Mouse (Mus musculus) CH12.LX (cell line): ENCODE results near the gene Cmtm3. TPM values are rescaled to one million over a fixed set of nuclear protein-coding genes. Genes with fewer than 3 reads are reported as not detected.

Experiments used
- DNase-seq: peaks from one replicate; pipeline ENCODE4 v3.0.0-alpha.2; 2013; ENCODE audit errors: extremely low read depth
- H3K27ac ChIP-seq: 2 replicates; pipeline ENCODE4 v1.5.1; 2012; ENCODE audit warnings: low read depth, mild to moderate bottlenecking, control low read depth, moderate library complexity; ENCODE audit not compliant: insufficient read depth
- H3K27me3 ChIP-seq: replicated peaks from 2 replicates; pipeline ENCODE3; 2012; ENCODE audit warnings: inconsistent platforms
- H3K36me3 ChIP-seq, 2 experiments: replicated peaks in 1 of 2; 2 replicates each; pipeline versions ENCODE3 to v1.6.1; 2012; ENCODE audit warnings: inconsistent platforms in 1 of 2, low read length in 1 of 2, mild to moderate bottlenecking in 1 of 2, mixed read lengths in 1 of 2, moderate library complexity in 1 of 2; ENCODE audit not compliant: control insufficient read depth in 1 of 2, insufficient read depth in 1 of 2
- H3K4me1 ChIP-seq, 2 experiments: 2 replicates each; pipeline ENCODE4 v1.6.1; 2012; ENCODE audit warnings: inconsistent platforms in 1 of 2, moderate library complexity in 1 of 2; ENCODE audit not compliant: insufficient read depth in 2 of 2, control insufficient read depth in 1 of 2
- H3K4me2 ChIP-seq: 2 replicates; pipeline ENCODE4 v1.6.1; 2012; ENCODE audit warnings: low read depth, mild to moderate bottlenecking, control low read depth; ENCODE audit not compliant: poor library complexity, insufficient read depth, severe bottlenecking
- H3K4me3 ChIP-seq, 3 experiments: fragments of 150-350 bp in 1 of 3; sonication (generic) in 1 of 3; replicated peaks in 1 of 3; 2 replicates each; pipeline versions ENCODE3 to v1.5.1; 2011 to 2012; ENCODE audit warnings: low read depth in 2 of 3, low read length in 2 of 3, mild to moderate bottlenecking in 2 of 3, moderate library complexity in 2 of 3, control low read depth in 1 of 3, improper control_type of control experiment in 1 of 3, inconsistent platforms in 1 of 3, mixed read lengths in 1 of 3; ENCODE audit not compliant: poor library complexity in 1 of 3
- H3K79me2 ChIP-seq: replicated peaks from 2 replicates; pipeline ENCODE4 v1.6.1; 2012; ENCODE audit warnings: mild to moderate bottlenecking, moderate library complexity; ENCODE audit not compliant: control insufficient read depth, poor library complexity, insufficient read depth, severe bottlenecking; ENCODE audit errors: extremely low read depth
- H3K9ac ChIP-seq: 2 replicates; pipeline ENCODE4 v1.6.1; 2012; ENCODE audit warnings: low read depth, mild to moderate bottlenecking, control low read depth, moderate library complexity; ENCODE audit not compliant: insufficient read depth
- H3K9me3 ChIP-seq: replicated peaks from 2 replicates; pipeline ENCODE3; 2012; ENCODE audit warnings: low read length, inconsistent platforms, mixed read lengths
- CHD1 ChIP-seq: IDR thresholded peaks from 2 replicates; pipeline ENCODE4 v1.6.1; 2012; ENCODE audit warnings: low read depth, low read length, improper control_type of control experiment, inconsistent platforms
- CHD2 ChIP-seq: IDR thresholded peaks from 2 replicates; pipeline ENCODE4 v1.6.1; 2011; ENCODE audit warnings: low read length, improper control_type of control experiment
- CTCF ChIP-seq, 2 experiments: IDR thresholded peaks in 1 of 2; conservative IDR thresholded peaks in 1 of 2; 2 replicates each; pipeline ENCODE4 v1.5.1; 2011 to 2012; ENCODE audit warnings: low read depth in 2 of 2, low read length in 2 of 2, improper control_type of control experiment in 1 of 2, inconsistent platforms in 1 of 2, mild to moderate bottlenecking in 1 of 2, moderate library complexity in 1 of 2
- EP300 ChIP-seq: IDR thresholded peaks from 2 replicates; pipeline ENCODE4 v1.6.1; 2011; ENCODE audit warnings: low read length, improper control_type of control experiment
- ETS1 ChIP-seq: conservative IDR thresholded peaks from 2 replicates; pipeline ENCODE4 v1.6.1; 2012; ENCODE audit warnings: low read depth, mild to moderate bottlenecking, inconsistent platforms, low read length, improper control_type of control experiment, moderate library complexity
- HCFC1 ChIP-seq: IDR thresholded peaks from 2 replicates; pipeline ENCODE4 v1.6.1; 2012; ENCODE audit warnings: low read depth, mild to moderate bottlenecking, inconsistent platforms, low read length, improper control_type of control experiment
- JUND ChIP-seq: conservative IDR thresholded peaks from 2 replicates; pipeline ENCODE4 v1.6.1; 2011; ENCODE audit warnings: low read depth, low read length, improper control_type of control experiment
- KAT2A ChIP-seq: IDR thresholded peaks from 2 replicates; pipeline ENCODE4 v1.6.1; 2012; ENCODE audit warnings: low read length, improper control_type of control experiment, inconsistent platforms; ENCODE audit not compliant: insufficient replicate concordance
- MAFK ChIP-seq: IDR thresholded peaks from 2 replicates; pipeline ENCODE4 v1.6.1; 2011; ENCODE audit warnings: low read length, improper control_type of control experiment; ENCODE audit not compliant: insufficient replicate concordance
- MAX ChIP-seq: IDR thresholded peaks from 2 replicates; pipeline ENCODE4 v1.6.1; 2011; ENCODE audit warnings: low read length, improper control_type of control experiment
- MAZ ChIP-seq: IDR thresholded peaks from 2 replicates; pipeline ENCODE4 v1.6.1; 2012; ENCODE audit warnings: low read depth, mild to moderate bottlenecking, inconsistent platforms, low read length, improper control_type of control experiment, moderate library complexity
- MYC ChIP-seq: IDR thresholded peaks from 2 replicates; pipeline ENCODE4 v1.6.1; 2011; ENCODE audit warnings: low read depth, mild to moderate bottlenecking, improper control_type of control experiment, low read length
- NELFE ChIP-seq: IDR thresholded peaks from 2 replicates; pipeline ENCODE4 v1.6.1; 2011; ENCODE audit warnings: low read depth, low read length, improper control_type of control experiment
- POLR2A ChIP-seq: IDR thresholded peaks from 2 replicates; pipeline ENCODE4 v1.6.1; 2011; ENCODE audit warnings: low read depth, mild to moderate bottlenecking, improper control_type of control experiment, low read length
- RAD21 ChIP-seq: IDR thresholded peaks from 2 replicates; pipeline ENCODE4 v1.6.1; 2011; ENCODE audit warnings: low read depth, mild to moderate bottlenecking, low read length, improper control_type of control experiment, moderate library complexity
- SMC3 ChIP-seq: IDR thresholded peaks from 2 replicates; pipeline ENCODE4 v1.6.1; 2011; ENCODE audit warnings: low read depth, low read length, improper control_type of control experiment
- TBP ChIP-seq: conservative IDR thresholded peaks from 2 replicates; pipeline ENCODE4 v1.6.1; 2011; ENCODE audit warnings: low read depth, low read length, improper control_type of control experiment
- TCF12 ChIP-seq: IDR thresholded peaks from 2 replicates; pipeline ENCODE4 v1.6.1; 2014; ENCODE audit warnings: low read depth, mild to moderate bottlenecking, inconsistent platforms, low read length, improper control_type of control experiment
- UBTF ChIP-seq: IDR thresholded peaks from 2 replicates; pipeline ENCODE4 v1.6.1; 2012; ENCODE audit warnings: low read depth, mild to moderate bottlenecking, inconsistent platforms, low read length, improper control_type of control experiment, moderate library complexity
- USF1 ChIP-seq: IDR thresholded peaks from 2 replicates; pipeline ENCODE4 v1.6.1; 2014; ENCODE audit warnings: low read depth, mild to moderate bottlenecking, inconsistent platforms, low read length, improper control_type of control experiment
- USF2 ChIP-seq: conservative IDR thresholded peaks from 2 replicates; pipeline ENCODE4 v1.6.1; 2011; ENCODE audit warnings: low read depth, low read length, improper control_type of control experiment
- ZKSCAN1 ChIP-seq: IDR thresholded peaks from 2 replicates; pipeline ENCODE4 v1.6.1; 2012; ENCODE audit warnings: low read depth, inconsistent platforms, low read length, improper control_type of control experiment, borderline replicate concordance
- ZMIZ1 ChIP-seq: IDR thresholded peaks from 2 replicates; pipeline ENCODE4 v1.6.1; 2012; ENCODE audit warnings: low read depth, mild to moderate bottlenecking, inconsistent platforms, low read length, improper control_type of control experiment
- dilution Hi-C: fragments of 300-500 bp; cut with MboI; formaldehyde crosslinking; loops from 2 replicates; pipeline ENCODE4 v1.14.3; 2020; ENCODE audit warnings: low sequenced_read_pairs; ENCODE audit not compliant: extremely low pct_unique_long_range_greater_than_20kb, extremely low pct_ligation_motif_present
- in situ Hi-C: fragments of 300-500 bp; cut with MboI; formaldehyde crosslinking; loops from 3 replicates; pipeline ENCODE4 v1.14.3; 2019; ENCODE audit warnings: low sequenced_read_pairs, low pct_ligation_motif_present, low pct_unique_long_range_greater_than_20kb, mixed read lengths
- polyA plus RNA-seq: library from polyadenylated mRNA; unstranded; fragments of >175 nt; gene quantifications from 2 replicates; pipeline ENCODE4 v1.2.1, GENCODE M21; 2012; ENCODE audit warnings: low read depth; ENCODE audit not compliant: insufficient read length
- total RNA-seq, 2 experiments: library from RNA; depleted of rRNA; stranded (reverse); fragments of 300-350 nt in 1 of 2; fragments of >200 nt in 1 of 2; gene quantifications; 2 replicates each; pipeline ENCODE4 v1.2.3; 2012 to 2014

Gene Cmtm3
- total and polyA plus RNA-seq, 3 experiments = 3.9 to 11.0 (median 4.3) TPM

GRCm38 (mm10) chr8:104380269-104380668 lies 41.1 kb downstream of the Cmtm3 start:
- in situ Hi-C loops = no loop called here
- TF ChIP-seq KAT2A (no peak), UBTF (no peak), MAX (no peak), ZKSCAN1 (no peak), RAD21 (no peak), CHD2 (no peak), CHD1 (no peak), MAZ (no peak), MYC (no peak), ETS1 (no peak), TCF12 (no peak), EP300 (no peak), POLR2A (no peak), ZMIZ1 (no peak), NELFE (no peak)

GRCm38 (mm10) chr8:104380961-104381411 lies 41.8 kb downstream of the Cmtm3 start:
- DNase-seq = no peak
- no peaks in the 10 kb centered on the region for H3K79me2 ChIP-seq
- in situ Hi-C loops = no loop called here
- no peak overlapping the region for H3K9ac ChIP-seq
- no peaks in the 10 kb centered on the region for H3K36me3 ChIP-seq
- dilution Hi-C loops = no loop called here
- H3K27ac ChIP-seq = no peak overlapping the region
- TF ChIP-seq MAZ (no peak), USF2 (no peak), USF1 (no peak), NELFE (no peak), JUND (no peak), HCFC1 (no peak), MAX (no peak), CTCF (conservative IDR thresholded peaks at IDR 0.05 in 1 of 2, IDR thresholded peaks at IDR 0.05 in 1 of 2; ENCODE audit: low read depth in 2 of 2, low read length in 2 of 2) (no peak), TBP (no peak), KAT2A (no peak), MAFK (no peak), SMC3 (no peak)
- H3K4me2 ChIP-seq = no peak overlapping the region
- peaks cover 7 to 31% of the 10 kb centered on the region in 2 experiments; a peak in 3 of 4 replicates for H3K4me1 ChIP-seq
- H3K27me3 ChIP-seq = no peaks in the 10 kb centered on the region
- H3K4me3 ChIP-seq = no peak overlapping the region
- no peaks in the 10 kb centered on the region for H3K9me3 ChIP-seq

More at GRCm38 (mm10) chr8:104380269-104380668, 41.1 kb downstream of the Cmtm3 start:
- Histone ChIP-seq H3K4me3 (no peak overlapping the region), H3K4me2 (no peak overlapping the region), H3K9me3 (no peaks in the 10 kb centered on the region), H3K79me2 (no peaks in the 10 kb centered on the region), H3K4me1 (peaks cover 10 to 38% of the 10 kb centered on the region in 2 experiments; a peak in 3 of 4 replicates), H3K9ac (no peak overlapping the region), H3K27me3 (no peaks in the 10 kb centered on the region), H3K27ac (no peak overlapping the region), H3K36me3 (no peaks in the 10 kb centered on the region)
- dilution Hi-C loops = no loop called here
- no peak for DNase-seq
